Mouse (Mus musculus) kidney, adult 2 months (tissue): ENCODE measurements around the gene Syne1. TPM values are rescaled to one million over a fixed set of nuclear protein-coding genes. Genes with fewer than 3 reads are reported as not detected.

ENCODE experiments used
- DNase-seq: peaks from one replicate; pipeline ENCODE4 v3.0.0; 2021
- H3K27ac ChIP-seq: fragments of 200-500 bp; 2 replicates; pipeline ENCODE4 v1.5.1; 2012; ENCODE audit warnings: low read depth, low read length, control low read depth, inconsistent platforms; ENCODE audit not compliant: insufficient read depth
- H3K27me3 ChIP-seq: fragments of 200-500 bp; replicated peaks from 2 replicates; pipeline ENCODE4 v1.6.1; 2012; ENCODE audit warnings: mild to moderate bottlenecking, moderate library complexity, low read length, inconsistent platforms; ENCODE audit not compliant: control insufficient read depth, insufficient read depth
- H3K36me3 ChIP-seq: fragments of 200-500 bp; 2 replicates; pipeline ENCODE4 v1.6.1; 2012; ENCODE audit warnings: mild to moderate bottlenecking, moderate library complexity, low read length, inconsistent platforms; ENCODE audit not compliant: control insufficient read depth, insufficient read depth
- H3K4me1 ChIP-seq: fragments of 200-500 bp; 2 replicates; pipeline ENCODE4 v1.6.1; 2011; ENCODE audit warnings: low read length; ENCODE audit not compliant: control insufficient read depth, insufficient read depth
- H3K4me3 ChIP-seq: fragments of 200-500 bp; 2 replicates; pipeline ENCODE4 v1.5.1; 2011; ENCODE audit warnings: mild to moderate bottlenecking, low read depth, low read length, control low read depth; ENCODE audit not compliant: insufficient read depth
- CTCF ChIP-seq: fragments of 200-500 bp; conservative IDR thresholded peaks from 2 replicates; pipeline ENCODE4 v1.5.1; 2011; ENCODE audit warnings: low read depth, mild to moderate bottlenecking, control low read depth, low read length, moderate library complexity, mixed read lengths; ENCODE audit not compliant: insufficient read depth, insufficient read length
- POLR2A ChIP-seq: fragments of 200-500 bp; IDR thresholded peaks from one replicate; pipeline ENCODE4 v1.6.1; 2011; ENCODE audit warnings: low read depth, low read length, control low read depth
- whole genome bisulfite sequencing: fragments of 180-500 bp; shearing (Covaris S2); methylation state at CpG from one replicate; pipeline ENCODE4 v1.1.7; 2018; 5-methylcytosine and 5-hydroxymethylcytosine counted together
- polyA plus RNA-seq: library from polyadenylated mRNA; depleted of rRNA; stranded (reverse); fragments of >200 nt; gene quantifications from 2 replicates; pipeline ENCODE4 v1.2.3, GENCODE M21; 2012

Syne1 gene
- polyA plus RNA-seq, 1 experiment = 10.2 TPM

DNA sequence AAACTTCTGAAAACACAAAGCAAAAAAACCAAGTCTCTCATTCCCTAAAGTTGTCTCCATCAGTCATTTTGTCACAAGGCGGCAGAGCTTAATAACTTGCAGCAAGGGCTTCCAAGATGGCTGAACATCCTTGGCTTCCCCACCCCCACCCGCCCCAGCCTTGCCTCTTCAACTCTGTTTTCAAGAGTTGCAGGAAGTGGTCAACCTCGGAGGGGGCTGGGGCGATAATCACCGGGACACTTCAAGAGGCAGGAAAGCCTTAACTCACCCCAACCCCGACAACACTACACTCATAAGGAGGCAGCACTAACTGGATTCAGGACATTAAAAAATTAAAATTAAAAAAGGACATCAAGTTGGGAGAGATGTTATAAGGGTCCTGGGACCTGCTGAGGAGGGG lies 387.5 kb downstream of the Syne1 start:
- H3K27ac ChIP-seq = no peak overlapping the region
- H3K27me3 ChIP-seq = no peaks in the 10 kb centered on the region
- TF ChIP-seq CTCF (no peak), POLR2A (no peak)
- no peak for DNase-seq
- H3K36me3 ChIP-seq = no peaks in the 10 kb centered on the region; the same call in 1 of the 2 replicates
- 57% methylated on average over 6 of the region's 6 CpGs for WGBS
- H3K4me1 ChIP-seq = peaks cover 6% of the 10 kb centered on the region; the same call in 1 of the 2 replicates
- no peak overlapping the region for H3K4me3 ChIP-seq

DNA sequence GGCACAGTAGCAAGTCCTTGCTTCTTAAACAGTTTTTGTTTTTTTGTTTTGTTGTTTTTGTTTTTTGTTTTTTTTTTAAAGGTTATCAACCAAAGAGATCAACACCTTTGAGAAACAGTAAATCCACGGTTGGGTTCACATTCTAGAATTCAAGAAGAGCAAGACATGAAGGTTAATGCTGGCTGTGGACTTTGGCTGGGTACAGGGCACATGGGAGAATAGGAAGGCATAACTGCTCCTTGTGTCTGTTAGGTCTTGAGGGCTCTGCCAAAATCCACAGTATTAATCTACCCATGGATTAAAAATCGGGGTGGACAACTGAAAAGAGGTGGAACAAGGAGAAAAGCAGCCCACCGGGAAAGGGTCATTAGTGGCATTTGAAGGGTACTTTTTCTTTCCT lies 388.0 kb downstream of the Syne1 start:
- Histone ChIP-seq H3K4me1 (peaks cover 6% of the 10 kb centered on the region; the same call in 1 of the 2 replicates), H3K36me3 (no peaks in the 10 kb centered on the region; the same call in 1 of the 2 replicates), H3K4me3 (no peak overlapping the region), H3K27me3 (no peaks in the 10 kb centered on the region), H3K27ac (no peak overlapping the region)
- WGBS = 62% methylated on average over 3 of the region's 3 CpGs
- peak; percentile 71 for DNase-seq
- TF ChIP-seq POLR2A = no peak
- TF ChIP-seq CTCF = no peak

GRCm38 (mm10) chr10:5161394-5161872 lies 389.8 kb downstream of the Syne1 start:
- TF ChIP-seq POLR2A (no peak), CTCF (0 out of 2 replicates have a peak, but pooled peaks have one; percentile 14)
- 40% methylated on average over 12 of the region's 12 CpGs for WGBS
- DNase-seq = peak; percentile 76
- H3K4me1 ChIP-seq = peaks cover 6% of the 10 kb centered on the region; the same call in 1 of the 2 replicates
- H3K36me3 ChIP-seq = no peaks in the 10 kb centered on the region; the same call in 1 of the 2 replicates
- no peaks in the 10 kb centered on the region for H3K27me3 ChIP-seq
- H3K27ac ChIP-seq = no peak overlapping the region
- H3K4me3 ChIP-seq = no peak overlapping the region

- DNase-seq = peak; percentile 90
- TF ChIP-seq POLR2A = no peak
- no peak for TF ChIP-seq CTCF
- Histone ChIP-seq H3K4me3 (no peak overlapping the region), H3K4me1 (peaks cover 6% of the 10 kb centered on the region; the same call in 1 of the 2 replicates), H3K27me3 (no peaks in the 10 kb centered on the region), H3K27ac (peak overlapping the region; percentile 55; the same call in 1 of the 2 replicates), H3K36me3 (no peaks in the 10 kb centered on the region; the same call in 1 of the 2 replicates)
- 27% methylated on average over 8 of the region's 8 CpGs for WGBS
Observed at GRCm38 (mm10) chr10:5159679-5160078, 391.6 kb downstream of the Syne1 start.

GRCm38 (mm10) chr10:5153047-5153446 lies 398.2 kb downstream of the Syne1 start:
- H3K27me3 ChIP-seq = no peaks in the 10 kb centered on the region
- no peaks in the 10 kb centered on the region for H3K36me3 ChIP-seq
- 73% methylated on average over 6 of the region's 6 CpGs for WGBS
- TF ChIP-seq POLR2A (no peak), CTCF (no peak)
- no peak overlapping the region for H3K4me3 ChIP-seq
- no peaks in the 10 kb centered on the region for H3K4me1 ChIP-seq
- H3K27ac ChIP-seq = no peak overlapping the region
- DNase-seq = peak; percentile 33

GRCm38 (mm10) chr10:5141471-5141870 lies 409.8 kb downstream of the Syne1 start:
- Histone ChIP-seq H3K4me3 (no peak overlapping the region), H3K36me3 (no peaks in the 10 kb centered on the region; the same call in 1 of the 2 replicates), H3K27me3 (no peaks in the 10 kb centered on the region), H3K4me1 (no peaks in the 10 kb centered on the region), H3K27ac (no peak overlapping the region)
- 85% methylated on average over 5 of the region's 5 CpGs for WGBS
- TF ChIP-seq POLR2A (no peak), CTCF (no peak)
- DNase-seq = no peak

- H3K36me3 ChIP-seq = no peaks in the 10 kb centered on the region; the same call in 1 of the 2 replicates
- no peak overlapping the region for H3K4me3 ChIP-seq
- H3K27ac ChIP-seq = peak overlapping the region; percentile 15; the same call in 1 of the 2 replicates
- H3K27me3 ChIP-seq = no peaks in the 10 kb centered on the region
- 60% methylated on average over 4 of the region's 4 CpGs for WGBS
- DNase-seq = peak; percentile 40
- TF ChIP-seq POLR2A (no peak), CTCF (no peak)
- H3K4me1 ChIP-seq = no peaks in the 10 kb centered on the region
Observed at GRCm38 (mm10) chr10:5139932-5140264, 411.4 kb downstream of the Syne1 start.
